Mouse (Mus musculus) lung, embryonic 14.5 days (tissue): ENCODE measurements around the gene St6galnac6. TPM values are rescaled to one million over a fixed set of nuclear protein-coding genes. Genes with fewer than 3 reads are reported as not detected.

Experiments
- ATAC-seq: fragments of 200-750 bp; cut with Nextera tagmentation; 2 replicates; pipeline ENCODE4 v1.8.0; 2017; ENCODE audit warnings: mild to moderate bottlenecking, moderate TSS enrichment, moderate library complexity; ENCODE audit not compliant: insufficient read depth
- DNase-seq: peaks from one replicate; pipeline ENCODE4 v3.0.0-alpha.2; 2015
- H3K27ac ChIP-seq: fragments of 300-500 bp; sonication (generic); 2 replicates; pipeline ENCODE4 v1.5.1; 2014; ENCODE audit warnings: low read depth, mild to moderate bottlenecking, moderate library complexity
- H3K27me3 ChIP-seq: fragments of 300-500 bp; sonication (generic); 2 replicates; pipeline ENCODE4 v1.6.1; 2014; ENCODE audit warnings: low read length, control low read depth; ENCODE audit not compliant: insufficient read depth
- H3K36me3 ChIP-seq: fragments of 300-500 bp; sonication (generic); 2 replicates; pipeline ENCODE4 v1.6.1; 2014; ENCODE audit warnings: control low read depth; ENCODE audit not compliant: insufficient read depth
- H3K4me1 ChIP-seq: fragments of 300-500 bp; sonication (generic); 2 replicates; pipeline ENCODE4 v1.6.1; 2014; ENCODE audit warnings: antibody characterized with exemption, control low read depth; ENCODE audit not compliant: insufficient read depth
- H3K4me2 ChIP-seq: fragments of 300-500 bp; sonication (generic); 2 replicates; pipeline ENCODE4 v1.6.1; 2014; ENCODE audit warnings: mild to moderate bottlenecking
- H3K4me3 ChIP-seq: fragments of 300-500 bp; sonication (generic); 2 replicates; pipeline ENCODE4 v1.5.1; 2014; ENCODE audit warnings: low read depth, low read length
- H3K9ac ChIP-seq: fragments of 300-500 bp; sonication (generic); 2 replicates; pipeline ENCODE4 v1.6.1; 2014
- H3K9me3 ChIP-seq: fragments of 300-500 bp; sonication (generic); 2 replicates; pipeline ENCODE4 v1.6.1; 2016; ENCODE audit warnings: low read depth, low read length, control low read depth
- CTCF ChIP-seq: IDR thresholded peaks from 2 replicates; pipeline ENCODE4 v1.5.1; 2016; ENCODE audit warnings: antibody characterized with exemption, low read depth
- WGBS: fragments of 180-500 bp; shearing (Covaris S2); extraction: QIAGEN DNeasy Blood & Tissue Kit; methylation state at CpG from one replicate; pipeline ENCODE4 v1.1.7; 2014; 5-methylcytosine and 5-hydroxymethylcytosine counted together
- polyA plus RNA-seq: library from polyadenylated mRNA; unstranded; fragments of >200 nt; fragmentation: Nextera tagmentation; extraction: Ambion mirVana; gene quantifications from 2 replicates; pipeline ENCODE4 v1.2.1, GENCODE M21; 2014

The St6galnac6 gene
- polyA plus RNA-seq, 1 experiment from 2014 or later = 11.1 TPM

- ATAC-seq (no peak), DNase-seq (peak; percentile 82)
- Histone ChIP-seq H3K27ac (no peak overlapping the region), H3K4me3 (peak overlapping the region; percentile 40), H3K9ac (0 out of 2 replicates have a peak overlapping the region, but pooled peaks have one; percentile 20), H3K4me1 (peaks cover 3% of the 10 kb centered on the region; the same call in 1 of the 2 replicates), H3K36me3 (peaks cover 11% of the 10 kb centered on the region; the same call in 1 of the 2 replicates), H3K27me3 (0 out of 2 replicates have a peak, but pooled peaks cover 9% of the 10 kb centered on the region), H3K9me3 (no peaks in the 10 kb centered on the region), H3K4me2 (peak overlapping the region; percentile 85)
- 2% methylated on average over 26 of the region's 26 CpGs for WGBS
- TF ChIP-seq CTCF = peak; percentile 79
Measured at GRCm38 (mm10) chr2:32574901-32575585, 24.5 kb upstream of the St6galnac6 start.

DNA sequence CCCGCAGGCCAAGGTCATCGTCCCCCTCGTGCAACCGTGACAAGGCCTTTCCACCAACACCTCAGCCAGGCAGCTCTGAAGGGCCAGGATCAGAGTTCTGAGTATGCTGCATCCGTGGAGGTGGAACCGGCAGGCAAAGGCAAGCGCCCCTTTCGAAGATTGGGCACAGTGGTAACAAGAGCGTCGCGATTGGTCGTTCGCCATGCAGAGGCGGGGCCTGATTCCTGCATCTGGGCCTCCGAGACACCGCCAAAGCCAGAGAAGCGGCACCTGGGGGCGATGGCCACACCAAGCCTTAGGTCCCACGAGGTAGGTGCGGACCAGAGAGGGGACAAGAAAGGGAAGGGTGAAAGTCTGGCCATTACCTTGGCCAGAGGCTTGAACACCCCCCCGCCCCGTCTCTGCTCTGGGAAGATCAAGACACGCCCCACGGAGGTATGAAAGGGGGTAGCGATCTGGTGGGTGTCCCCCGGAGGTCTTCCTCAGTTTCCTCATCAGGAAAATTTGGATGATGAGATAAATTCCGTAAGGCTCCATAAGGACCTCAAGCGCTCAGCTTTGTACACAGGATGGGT, 23.8 kb upstream of the St6galnac6 start, which contains the start of gene 9430097D07Rik:
TSS of gene 9430097D07Rik (minus strand) at position 99 of the 575 bp plus-strand sequence.
- Histone ChIP-seq H3K27me3 (0 out of 2 replicates have a peak, but pooled peaks cover 9% of the 10 kb centered on the region), H3K4me2 (peak within 1 kb of the TSS; percentile 85), H3K27ac (no peak within 1 kb of the TSS), H3K9me3 (no peaks in the 10 kb centered on the region), H3K4me1 (peaks cover 3% of the 10 kb centered on the region; the same call in 1 of the 2 replicates), H3K9ac (0 out of 2 replicates have a peak within 1 kb of the TSS, but pooled peaks have one; percentile 20), H3K36me3 (peaks cover 11% of the 10 kb centered on the region; the same call in 1 of the 2 replicates), H3K4me3 (peak within 1 kb of the TSS; percentile 40)
- ATAC-seq (peak; percentile 26; the same call in 1 of the 2 replicates), DNase-seq (peak; percentile 73)
- no peak for TF ChIP-seq CTCF
- WGBS = 6% methylated on average over 28 of the region's 28 CpGs

GRCm38 (mm10) chr2:32576532-32576931, 23.0 kb upstream of the St6galnac6 start:
- WGBS = 80% methylated on average over 9 of the region's 9 CpGs
- Histone ChIP-seq H3K27ac (no peak overlapping the region), H3K4me3 (no peak overlapping the region), H3K27me3 (0 out of 2 replicates have a peak, but pooled peaks cover 9% of the 10 kb centered on the region), H3K9me3 (no peaks in the 10 kb centered on the region), H3K4me2 (no peak overlapping the region), H3K9ac (no peak overlapping the region), H3K36me3 (peaks cover 11% of the 10 kb centered on the region; the same call in 1 of the 2 replicates), H3K4me1 (peaks cover 2% of the 10 kb centered on the region; the same call in 1 of the 2 replicates)
- TF ChIP-seq CTCF = no peak
- no peak for ATAC-seq
- DNase-seq = no peak

DNA sequence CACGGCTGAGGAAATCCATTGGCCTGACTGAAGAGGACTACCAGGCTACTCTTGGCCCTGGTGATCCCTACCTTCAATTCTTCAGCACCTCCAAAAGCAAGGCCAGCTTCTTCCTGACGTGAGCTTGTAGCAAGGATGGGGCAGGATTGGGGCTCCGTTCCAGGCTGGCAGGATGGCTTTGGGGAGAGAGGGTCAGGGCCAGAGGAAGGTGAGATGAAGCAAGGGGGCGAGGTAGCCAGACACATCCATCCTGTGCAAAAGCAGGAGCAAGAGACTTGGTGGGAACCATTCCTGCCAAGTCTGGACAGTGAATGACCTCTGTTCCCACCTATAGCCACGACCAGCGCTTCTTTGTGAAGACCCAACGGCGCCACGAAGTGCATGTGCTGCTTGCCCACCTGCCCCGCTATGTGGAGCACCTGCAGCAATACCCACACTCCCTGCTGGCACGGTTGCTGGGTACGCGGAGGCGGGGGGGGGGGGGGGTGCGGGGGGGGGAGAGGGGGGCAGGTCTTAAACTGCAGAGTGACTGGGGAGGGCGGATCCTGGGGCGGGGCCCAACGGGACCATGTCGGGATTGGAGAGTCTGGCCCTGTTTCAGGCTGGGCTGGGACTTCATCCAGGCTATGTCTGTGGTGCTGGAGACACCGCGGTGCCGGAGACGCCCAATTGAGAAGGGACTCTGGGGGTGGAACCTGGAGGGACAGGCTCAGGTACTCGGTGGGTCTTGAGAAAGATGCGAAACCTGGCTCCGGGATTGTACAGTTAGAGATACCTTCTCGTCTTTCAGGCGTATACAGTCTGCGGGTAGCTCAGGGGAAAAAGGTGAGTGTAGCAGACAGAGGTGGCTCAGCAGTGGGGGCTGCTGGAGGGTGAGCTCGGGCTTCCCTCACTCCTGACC, 21.1 kb upstream of the St6galnac6 start:
- Histone ChIP-seq H3K4me2 (no peak overlapping the region), H3K9me3 (no peaks in the 10 kb centered on the region), H3K27ac (no peak overlapping the region), H3K4me3 (no peak overlapping the region), H3K27me3 (0 out of 2 replicates have a peak, but pooled peaks cover 15% of the 10 kb centered on the region), H3K4me1 (0 out of 2 replicates have a peak, but pooled peaks cover 4% of the 10 kb centered on the region), H3K36me3 (peaks cover 1% of the 10 kb centered on the region; the same call in 1 of the 2 replicates), H3K9ac (no peak overlapping the region)
- DNase-seq = no peak
- no peak for TF ChIP-seq CTCF
- WGBS = 36% methylated on average over 26 of the region's 30 CpGs
- no peak for ATAC-seq

DNA sequence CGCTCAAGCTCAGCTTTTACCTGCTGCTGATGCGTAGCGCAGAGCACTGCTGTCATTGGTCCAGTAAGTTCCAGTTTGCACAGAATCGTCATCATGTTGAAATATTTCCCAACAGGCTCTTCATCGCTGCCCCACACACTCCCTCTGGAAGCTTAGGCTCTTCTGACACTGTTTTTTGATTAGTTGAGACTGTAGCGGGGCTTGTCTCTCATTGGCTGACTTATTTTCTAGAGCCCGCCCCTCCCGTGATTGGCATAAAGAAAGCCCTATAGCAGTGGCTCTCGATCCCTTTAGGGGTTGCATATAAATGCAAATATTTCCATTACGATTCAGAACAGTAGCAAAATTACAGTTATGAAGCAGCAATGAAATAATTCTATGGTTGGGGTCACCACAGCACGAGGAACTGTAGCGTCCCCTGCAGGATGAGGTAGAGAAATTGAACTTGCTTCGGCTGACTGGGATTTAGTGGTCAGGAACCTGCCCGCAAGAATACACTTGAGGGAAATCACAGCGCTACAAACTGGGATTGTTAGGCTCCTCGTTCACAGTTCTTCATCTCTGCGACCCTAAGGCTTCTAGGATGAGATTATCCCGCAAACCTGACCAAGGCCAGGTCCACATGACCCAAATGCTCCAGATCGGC, 17.9 kb upstream of the St6galnac6 start:
- 0 out of 2 replicates have a peak, but pooled peaks cover 7% of the 10 kb centered on the region for H3K4me1 ChIP-seq
- 0 out of 2 replicates have a peak, but pooled peaks cover 15% of the 10 kb centered on the region for H3K27me3 ChIP-seq
- H3K4me3 ChIP-seq = no peak overlapping the region
- no peaks in the 10 kb centered on the region for H3K36me3 ChIP-seq
- peak overlapping the region; percentile 42 for H3K4me2 ChIP-seq
- H3K9me3 ChIP-seq = no peaks in the 10 kb centered on the region
- H3K27ac ChIP-seq = no peak overlapping the region
- TF ChIP-seq CTCF = 0 out of 2 replicates have a peak, but pooled peaks have one; percentile 16
- peak; percentile 83 for DNase-seq
- WGBS = 39% methylated on average over 19 of the region's 19 CpGs
- peak; percentile 28 for ATAC-seq
- no peak overlapping the region for H3K9ac ChIP-seq
